In the genomic region with DNA sequence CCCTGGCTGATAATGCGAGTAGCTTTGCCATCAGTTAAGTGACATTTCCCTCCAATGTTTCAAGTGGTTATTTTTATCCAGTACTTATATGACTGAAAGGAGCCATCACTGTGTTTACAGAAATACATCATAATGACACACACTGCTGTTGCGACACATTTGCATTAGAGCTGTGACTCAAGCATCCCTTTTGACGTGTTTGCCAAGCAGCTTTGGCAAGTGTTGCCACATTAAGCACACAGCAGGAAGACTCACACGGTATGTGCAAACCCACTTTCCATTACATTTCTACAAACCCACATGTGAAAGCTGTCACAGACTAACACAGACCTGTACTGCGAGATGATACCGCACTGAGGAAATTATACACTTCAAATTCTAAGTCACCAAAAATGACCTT, we compare ENCODE assay signal across 14 mouse cellular contexts. TPM values are rescaled to one million over a fixed set of nuclear protein-coding genes. Genes with fewer than 3 reads are reported as not detected.
DNase-seq lines count a peak whose midpoint lies in the region; ATAC-seq and TF ChIP-seq lines count a peak whose summit lies in the region.
"Had no signal": no experiment of that assay in that cellular context is flagged by ENCODE, and none has a peak within 500 bp of the region (broad histone marks: within the 10 kb centered on the region; RNA-seq: fewer than 3 reads in every experiment).

No protein-coding gene starts in this region.

- TF ChIP-seq POLR2A in thymus, adult 2 months (IDR thresholded peaks at IDR 0.05; ENCODE audit: control insufficient read depth, extremely low read depth, insufficient read depth, low read length, poor library complexity), result no peak

- H3K4me3 ChIP-seq in thymus, adult 2 months (ENCODE audit: control insufficient read depth, insufficient read depth, low read length), result no peak overlapping the region
- H3K4me3 ChIP-seq in kidney, embryonic 16.5 days (ENCODE audit: low read length), result no peak overlapping the region
- H3K4me3 ChIP-seq: neural tube, embryonic 15.5 days had no signal

- H3K36me3 ChIP-seq in thymus, adult 2 months (ENCODE audit: control insufficient read depth, insufficient read depth, low read length), result no peaks in the 10 kb centered on the region
- H3K36me3 ChIP-seq in kidney, embryonic 16.5 days (ENCODE audit: insufficient read depth, low read length), result peaks cover 6% of the 10 kb centered on the region; the same call in 1 of the 2 replicates

- no peak overlapping the region for H3K9ac ChIP-seq in kidney, embryonic 16.5 days (replicated peaks; ENCODE audit: low read length)
- H3K9ac ChIP-seq: neural tube, embryonic 15.5 days had no signal

- no peaks in the 10 kb centered on the region for H3K27me3 ChIP-seq in thymus, adult 2 months (ENCODE audit: control insufficient read depth, insufficient read depth, low read length)
- H3K27me3 ChIP-seq in kidney, embryonic 16.5 days (ENCODE audit: insufficient read depth, low read length), result no peaks in the 10 kb centered on the region
- H3K27me3 ChIP-seq: neural tube, embryonic 15.5 days had no signal

- no peak for TF ChIP-seq CTCF in thymus, adult 2 months (IDR thresholded peaks at IDR 0.05; ENCODE audit: borderline replicate concordance, control insufficient read depth, extremely low read depth, insufficient read depth, low read length, poor library complexity)

- ATAC-seq in hematopoietic stem cell, adult 5-6 weeks (replicated peaks in 1 of 2; ENCODE audit: insufficient read depth in 1 of 2, low FRiP score in 2 of 2, low TSS enrichment in 1 of 2, low read depth in 1 of 2, poor library complexity in 2 of 2, severe bottlenecking in 2 of 2), result peak; percentile 35 to 60
- no peak for ATAC-seq in kidney, embryonic 16.5 days (ENCODE audit: low FRiP score, low TSS enrichment)
- ATAC-seq: hindbrain, embryonic 16.5 days had no signal

- no peaks in the 10 kb centered on the region for H3K9me3 ChIP-seq in kidney, embryonic 16.5 days (ENCODE audit: low read length)
- H3K9me3 ChIP-seq: neural tube, embryonic 15.5 days had no signal

- WGBS in thymus, adult 2 months, result 30% methylated on average over 6 of the region's 6 CpGs
- WGBS in kidney, embryonic 16.5 days, result 89% methylated on average over 6 of the region's 6 CpGs

- peak; percentile 43 for DNase-seq in adrenal gland, adult 2 months
- no peak for DNase-seq in adrenal gland, postnatal 25 days
- peak; percentile 42 for DNase-seq in thymus, postnatal 0 days (ENCODE audit: low spot score)
- no peak for DNase-seq in thymus, adult 2 months
- DNase-seq in cerebellum, postnatal 10 days, result no peak
- no peak for DNase-seq in layer of hippocampus, adult 8-10 months (ENCODE audit: low spot score in 2 of 2)
- DNase-seq: cerebellum, adult 9-10 months; kidney, postnatal 10 days; left cerebral cortex, postnatal 4 days; spleen, adult 18-20 months had no signal

- no peak overlapping the region for H3K27ac ChIP-seq in thymus, adult 2 months (ENCODE audit: control insufficient read depth, insufficient read depth, low read length)
- no peak overlapping the region for H3K27ac ChIP-seq in kidney, embryonic 16.5 days (ENCODE audit: low read length)
- H3K27ac ChIP-seq: neural tube, embryonic 15.5 days had no signal

- peaks cover 22% of the 10 kb centered on the region for H3K4me1 ChIP-seq in thymus, adult 2 months (replicated peaks; ENCODE audit: control insufficient read depth, insufficient read depth, low read length)
- H3K4me1 ChIP-seq in kidney, embryonic 16.5 days (ENCODE audit: insufficient read depth, low read length), result no peaks in the 10 kb centered on the region
- H3K4me1 ChIP-seq: neural tube, embryonic 15.5 days had no signal

- no peak overlapping the region for H3K4me2 ChIP-seq in kidney, embryonic 16.5 days (replicated peaks; ENCODE audit: low read depth, low read length)
- H3K4me2 ChIP-seq: neural tube, embryonic 15.5 days had no signal

RNA-seq across cellular contexts. Expression of a gene that starts 34.2 kb away (rescaled TPM):
- under 1 TPM; 0.72 to 0.76 TPM for total RNA-seq in adrenal gland, adult 2 months (2021)
- polyA plus RNA-seq in adrenal gland, adult 2 months (2012; rRNA removed), result 0.18 and 0.21 TPM in 2 replicates
- total RNA-seq in adrenal gland, postnatal 25 days (2021), result 1.1 TPM in 2 replicates
- polyA plus RNA-seq in thymus, postnatal 0 days (2015; fragmentation: Nextera tagmentation; extraction: Ambion mirVana), result 0.67 and 0.92 TPM in 2 replicates
- 0.75 and 0.89 TPM in 2 replicates for polyA plus RNA-seq in thymus, adult 2 months (2012; rRNA removed)
- 9.6 and 10.1 TPM in 2 replicates for total RNA-seq in hematopoietic stem cell, adult 5-6 weeks (2017)
- 6.0 and 7.0 TPM in 2 replicates for polyA plus RNA-seq in kidney, embryonic 16.5 days (2015; fragmentation: Nextera tagmentation; extraction: Ambion mirVana)
- total RNA-seq in layer of hippocampus, adult 8-10 months (2022), result 10 to 100 TPM in 1 of 4 experiments, 1 to 10 TPM in 3; 8.0 to 10.8 (median 8.8) TPM

Comparison
In these comparisons a context has a peak if more than half of its experiments do, and no peak if none do; other contexts are left out.
1. DNase-seq: peak in adrenal gland, adult 2 months (single experiment) and thymus, postnatal 0 days (single experiment); none in adrenal gland, postnatal 25 days (single experiment), thymus, adult 2 months (single experiment), cerebellum, postnatal 10 days (0 of 2) and layer of hippocampus, adult 8-10 months (0 of 2).